Mouse (Mus musculus) ES-Bruce4 (cell line): ENCODE results near the gene Gm45618. TPM values are rescaled to one million over a fixed set of nuclear protein-coding genes. Genes with fewer than 3 reads are reported as not detected.
A peak's percentile ranks its signal among the peaks of the same experiment; 100 is the strongest.

ENCODE experiments used
- H3K27ac ChIP-seq: 2 replicates; pipeline ENCODE4 v1.5.1; 2012; ENCODE audit warnings: low read length, inconsistent platforms; ENCODE audit not compliant: insufficient read depth
- H3K27me3 ChIP-seq: 2 replicates; pipeline ENCODE4 v1.6.1; 2012; ENCODE audit warnings: mild to moderate bottlenecking, low read length, inconsistent platforms; ENCODE audit not compliant: control insufficient read depth, poor library complexity, insufficient read depth, severe bottlenecking
- H3K36me3 ChIP-seq: 2 replicates; pipeline ENCODE4 v1.6.1; 2012; ENCODE audit warnings: inconsistent platforms, mild to moderate bottlenecking, low read length, moderate library complexity; ENCODE audit not compliant: control insufficient read depth, poor library complexity, insufficient read depth, severe bottlenecking
- H3K4me1 ChIP-seq: one replicate; pipeline ENCODE4 v1.8.1; 2011; ENCODE audit warnings: low read length; ENCODE audit not compliant: control insufficient read depth, insufficient read depth
- H3K4me3 ChIP-seq: 2 replicates; pipeline ENCODE4 v1.5.1; 2011; ENCODE audit warnings: low read depth, mild to moderate bottlenecking, low read length
- H3K9ac ChIP-seq: 2 replicates; pipeline ENCODE4 v1.6.1; 2012; ENCODE audit warnings: low read depth, mild to moderate bottlenecking, inconsistent platforms; ENCODE audit not compliant: poor library complexity, severe bottlenecking
- H3K9me3 ChIP-seq: replicated peaks from 2 replicates; pipeline ENCODE4 v1.6.1; 2012; ENCODE audit warnings: mild to moderate bottlenecking, low read length, inconsistent platforms; ENCODE audit not compliant: control insufficient read depth, poor library complexity, insufficient read depth, severe bottlenecking
- CTCF ChIP-seq: IDR thresholded peaks from one replicate; pipeline ENCODE4 v1.8.1; 2011; ENCODE audit warnings: low read depth, low read length
- EP300 ChIP-seq: IDR thresholded peaks from 2 replicates; pipeline ENCODE4 v1.6.1; 2011; ENCODE audit warnings: low read depth, low read length; ENCODE audit not compliant: insufficient read depth
- POLR2A ChIP-seq: IDR thresholded peaks from one replicate; pipeline ENCODE4 v1.8.1; 2011; ENCODE audit warnings: low read length; ENCODE audit not compliant: insufficient read depth
- polyA plus RNA-seq: library from polyadenylated mRNA; stranded (reverse); fragments of >200 nt; gene quantifications from 2 replicates; pipeline ENCODE4 v1.2.4, GENCODE M21; 2011; ENCODE audit warnings: low read depth; ENCODE audit not compliant: missing spikeins, insufficient read depth, insufficient read length

The Gm45618 gene
- polyA plus RNA-seq, 1 experiment, result not detected

DNA sequence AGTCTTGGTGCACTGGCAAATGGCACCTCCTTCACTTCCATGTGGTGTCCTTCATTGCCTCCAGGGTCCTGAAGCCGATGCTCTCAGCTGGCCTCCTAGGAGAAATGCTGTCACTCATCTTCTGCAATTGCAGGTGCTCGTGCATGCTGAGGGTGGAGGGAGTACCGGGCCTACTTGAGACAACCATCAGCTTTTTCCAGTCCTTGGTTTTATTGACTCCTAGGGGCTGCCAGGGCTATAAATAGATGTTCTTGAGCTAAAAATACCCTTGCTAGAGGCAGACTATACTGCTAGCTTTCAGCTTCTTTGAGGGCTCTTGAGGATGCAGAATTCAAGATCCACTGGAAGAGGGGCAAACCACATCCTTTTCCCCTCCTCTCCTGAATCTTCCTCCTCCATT is 43.4 kb downstream of the Gm45618 start:
- no peaks in the 10 kb centered on the region for H3K9me3 ChIP-seq
- no peaks in the 10 kb centered on the region for H3K4me1 ChIP-seq
- H3K27ac ChIP-seq, result no peak overlapping the region
- no peak overlapping the region for H3K4me3 ChIP-seq
- H3K9ac ChIP-seq, result no peak overlapping the region
- H3K27me3 ChIP-seq, result 0 out of 2 replicates have a peak, but pooled peaks cover 1% of the 10 kb centered on the region
- no peaks in the 10 kb centered on the region for H3K36me3 ChIP-seq
- TF ChIP-seq CTCF, result no peak
- TF ChIP-seq POLR2A, result no peak
- TF ChIP-seq EP300, result no peak

DNA sequence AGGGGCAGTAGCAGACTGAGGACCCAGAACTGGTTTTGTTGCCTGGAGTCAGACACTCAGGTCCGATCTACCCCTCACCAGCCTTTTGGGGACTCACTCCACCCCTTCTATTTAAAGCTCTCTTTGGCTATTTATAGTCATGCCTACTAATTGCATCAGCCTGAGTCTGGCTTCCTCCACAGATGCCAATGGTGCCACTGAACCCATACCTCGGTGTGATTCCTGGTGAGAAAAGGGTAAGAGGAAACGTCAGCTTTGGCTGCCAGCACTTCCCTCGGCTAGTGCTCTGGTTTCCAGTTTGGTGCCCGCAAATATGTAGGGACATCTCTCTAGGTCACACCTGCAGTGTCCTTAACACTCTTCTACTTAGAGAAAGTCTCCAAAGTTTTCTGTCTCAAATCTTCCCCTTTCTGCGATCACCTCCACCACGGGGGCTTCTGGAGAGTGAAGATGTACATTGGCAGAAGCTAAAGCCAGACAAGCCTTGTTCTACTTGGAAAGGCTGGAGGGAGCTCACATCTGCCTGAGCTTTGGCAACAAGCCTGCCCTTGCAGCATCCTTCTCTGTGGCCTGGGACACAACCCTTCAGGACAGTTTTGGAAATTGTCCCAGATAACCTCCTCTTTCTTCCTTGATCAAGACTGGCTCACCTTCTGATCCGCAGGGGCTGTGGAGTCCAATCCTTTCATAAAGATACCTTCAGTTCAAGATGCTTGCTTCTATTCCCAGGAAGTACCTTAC is 46.2 kb downstream of the Gm45618 start:
- Histone ChIP-seq H3K36me3 (no peaks in the 10 kb centered on the region), H3K4me1 (peaks cover 2% of the 10 kb centered on the region), H3K4me3 (no peak overlapping the region), H3K27me3 (no peaks in the 10 kb centered on the region), H3K9me3 (no peaks in the 10 kb centered on the region), H3K9ac (no peak overlapping the region), H3K27ac (no peak overlapping the region)
- TF ChIP-seq EP300 (no peak), POLR2A (no peak), CTCF (no peak)

DNA sequence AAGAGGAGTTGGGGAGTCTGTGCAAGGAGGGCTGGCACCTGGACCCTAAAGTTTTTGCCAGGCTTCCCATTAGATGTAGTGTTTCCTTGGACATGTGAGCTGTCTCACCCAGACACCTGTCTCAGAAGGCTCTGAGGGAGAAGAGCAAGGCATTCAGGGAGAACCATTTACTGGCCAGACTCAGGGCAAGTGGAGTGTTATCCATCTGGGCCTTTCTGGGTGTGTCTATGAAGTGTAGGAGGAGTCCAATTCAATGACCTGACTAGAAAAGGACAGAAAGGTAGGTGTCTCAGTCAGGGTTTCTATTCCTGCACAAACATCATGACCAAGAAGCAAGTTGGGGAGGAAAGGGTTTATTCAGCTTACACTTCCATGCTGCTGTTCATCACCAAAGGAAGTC is 48.8 kb downstream of the Gm45618 start:
- no peaks in the 10 kb centered on the region for H3K36me3 ChIP-seq
- H3K4me3 ChIP-seq, result no peak overlapping the region
- H3K4me1 ChIP-seq, result peaks cover 2% of the 10 kb centered on the region
- H3K27ac ChIP-seq, result no peak overlapping the region
- H3K9me3 ChIP-seq, result no peaks in the 10 kb centered on the region
- no peak for TF ChIP-seq CTCF
- no peak for TF ChIP-seq EP300
- no peak for TF ChIP-seq POLR2A
- H3K9ac ChIP-seq, result no peak overlapping the region
- no peaks in the 10 kb centered on the region for H3K27me3 ChIP-seq

DNA sequence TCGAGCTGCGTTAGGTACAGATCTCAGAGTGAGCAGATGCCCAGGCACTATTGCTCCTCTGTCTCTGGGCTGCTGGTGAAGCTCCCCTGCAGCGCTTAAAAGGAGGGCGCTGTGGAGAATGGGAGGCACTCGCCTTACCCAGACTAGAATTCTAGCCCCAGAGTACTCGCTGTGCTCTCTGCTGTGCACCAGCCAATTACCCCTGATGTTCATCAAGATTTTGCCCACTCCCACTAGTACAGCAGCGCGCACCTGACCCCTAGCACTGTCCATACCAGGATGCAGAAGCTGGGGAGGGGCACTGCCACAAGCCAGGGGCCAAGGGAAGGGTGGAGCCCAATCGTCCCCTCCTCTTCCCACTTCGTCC is 49.3 kb downstream of the Gm45618 start:
- H3K9ac ChIP-seq, result no peak overlapping the region

DNA sequence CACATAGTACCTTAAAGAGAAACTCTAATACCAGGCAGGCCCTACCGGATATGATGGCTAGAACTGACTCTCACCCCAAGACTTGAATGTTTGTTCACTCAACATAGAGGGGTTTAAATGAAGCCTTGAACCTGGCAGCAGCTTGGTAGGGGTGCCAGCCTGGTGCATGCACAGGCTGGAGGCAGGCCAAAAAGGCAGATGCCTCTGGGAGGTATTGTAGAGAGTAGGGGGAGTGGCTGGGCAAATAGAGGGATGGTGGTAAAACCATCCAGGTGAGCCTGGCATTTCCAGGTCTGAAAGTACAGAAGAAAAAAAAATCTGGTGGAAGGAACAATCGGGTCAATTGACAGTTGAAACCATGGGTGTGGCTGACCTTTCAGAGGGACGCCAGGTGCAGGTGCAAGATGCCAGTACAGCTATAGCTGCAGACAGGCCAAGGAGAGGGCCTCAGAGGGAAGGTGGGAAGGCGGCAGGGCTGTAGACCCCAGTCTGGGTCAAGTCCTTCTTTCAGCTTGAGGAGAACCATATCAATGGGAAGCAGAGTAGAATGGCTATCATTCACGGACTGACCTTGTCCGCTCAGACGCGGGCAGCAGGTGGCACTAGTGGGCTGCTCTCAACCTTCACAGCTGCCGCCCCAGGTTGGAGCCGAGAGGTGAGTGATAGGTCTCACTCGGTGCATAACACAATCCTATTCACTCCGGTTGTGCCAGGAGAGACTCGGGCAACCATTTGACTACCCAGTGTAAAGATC is 49.9 kb downstream of the Gm45618 start:
- Histone ChIP-seq H3K27ac (no peak overlapping the region), H3K9me3 (no peaks in the 10 kb centered on the region), H3K4me1 (peaks cover 2% of the 10 kb centered on the region), H3K9ac (no peak overlapping the region), H3K27me3 (no peaks in the 10 kb centered on the region), H3K4me3 (0 out of 2 replicates have a peak overlapping the region, but pooled peaks have one; percentile 32), H3K36me3 (no peaks in the 10 kb centered on the region)
- TF ChIP-seq CTCF (peak; percentile 73), POLR2A (no peak)

More for the DNA sequence above, 49.3 kb downstream of the Gm45618 start:
- H3K4me3 ChIP-seq, result 0 out of 2 replicates have a peak overlapping the region, but pooled peaks have one; percentile 32
- no peak for TF ChIP-seq EP300
- TF ChIP-seq CTCF, result no peak
- TF ChIP-seq POLR2A, result no peak
- H3K27ac ChIP-seq, result no peak overlapping the region
- no peaks in the 10 kb centered on the region for H3K9me3 ChIP-seq
- H3K36me3 ChIP-seq, result no peaks in the 10 kb centered on the region
- H3K27me3 ChIP-seq, result no peaks in the 10 kb centered on the region
- peaks cover 2% of the 10 kb centered on the region for H3K4me1 ChIP-seq

Other genes starting within 250 kb of the Gm45618 start
- 44.9 and 47.1 TPM in 2 replicates for gene Tollip, start 202.2 kb downstream of the Gm45618 start, polyA plus RNA-seq
- 0.70 and 0.75 TPM in 2 replicates for gene Brsk2, start 171.0 kb downstream of the Gm45618 start, polyA plus RNA-seq
- 19.0 and 20.7 TPM in 2 replicates for gene Mob2, start 59.7 kb downstream of the Gm45618 start, polyA plus RNA-seq
- gene Dusp8, start 24.9 kb downstream of the Gm45618 start, polyA plus RNA-seq, result 2.0 and 2.3 TPM in 2 replicates
- gene Gm39115, start 15.3 kb upstream of the Gm45618 start, polyA plus RNA-seq, result not detected in 2 replicates
- gene Gm45337, start 23.9 kb upstream of the Gm45618 start, polyA plus RNA-seq, result not detected in 2 replicates
- not detected in 2 replicates for gene Gm29735, start 36.4 kb upstream of the Gm45618 start, polyA plus RNA-seq
- gene Gm4553, start 45.0 kb upstream of the Gm45618 start, polyA plus RNA-seq, result not detected in 2 replicates
- gene Krtap5-2, start 55.3 kb upstream of the Gm45618 start, polyA plus RNA-seq, result not detected in 2 replicates
- gene Gm10153, start 69.7 kb upstream of the Gm45618 start, polyA plus RNA-seq, result not detected in 2 replicates
- not detected in 2 replicates for gene Krtap5-3, start 80.6 kb upstream of the Gm45618 start, polyA plus RNA-seq
- not detected in 2 replicates for gene Gm7579, start 91.1 kb upstream of the Gm45618 start, polyA plus RNA-seq
- gene Krtap5-5, start 109.2 kb upstream of the Gm45618 start, polyA plus RNA-seq, result not detected in 2 replicates
- not detected in 2 replicates for gene Gm40460, start 120.3 kb upstream of the Gm45618 start, polyA plus RNA-seq
- not detected in 2 replicates for gene Gm2431, start 137.6 kb upstream of the Gm45618 start, polyA plus RNA-seq
- not detected in 2 replicates for gene Gm4559, start 153.6 kb upstream of the Gm45618 start, polyA plus RNA-seq
- gene Krtap5-1, start 176.4 kb upstream of the Gm45618 start, polyA plus RNA-seq, result not detected in 2 replicates
- not detected in 2 replicates for gene Krtap5-4, start 182.8 kb upstream of the Gm45618 start, polyA plus RNA-seq